Mouse (Mus musculus): Measurements from ENCODE around the gene Veph1. TPM values are rescaled to one million over a fixed set of nuclear protein-coding genes. Genes with fewer than 3 reads are reported as not detected.

Veph1 gene
- polyA plus RNA-seq (2016; fragmentation: Nextera tagmentation; extraction: Ambion mirVana) = 5.8 and 6.4 TPM in 2 replicates

- Histone ChIP-seq H3K4me1 (peaks cover 14% of the 10 kb centered on the region), H3K9ac (no peak within 1 kb of the TSS), H3K4me2 (replicated peaks) (peak within 1 kb of the TSS; percentile 37), H3K4me3 (no peak within 1 kb of the TSS), H3K27me3 (replicated peaks) (no peaks in the 10 kb centered on the region), H3K27ac (0 out of 2 replicates have a peak within 1 kb of the TSS, but pooled peaks have one; percentile 27), H3K9me3 (no peaks in the 10 kb centered on the region), H3K36me3 (no peaks in the 10 kb centered on the region)
- WGBS = 22% methylated on average over 11 of the region's 11 CpGs
- peak; percentile 71 for ATAC-seq (ENCODE audit: low FRiP score, low read depth)
These were observed at the start of gene Veph1 for GRCm38 (mm10) chr3:66296545-66296944. Veph1 (minus strand) TSS chr3:66296837.

DNA sequence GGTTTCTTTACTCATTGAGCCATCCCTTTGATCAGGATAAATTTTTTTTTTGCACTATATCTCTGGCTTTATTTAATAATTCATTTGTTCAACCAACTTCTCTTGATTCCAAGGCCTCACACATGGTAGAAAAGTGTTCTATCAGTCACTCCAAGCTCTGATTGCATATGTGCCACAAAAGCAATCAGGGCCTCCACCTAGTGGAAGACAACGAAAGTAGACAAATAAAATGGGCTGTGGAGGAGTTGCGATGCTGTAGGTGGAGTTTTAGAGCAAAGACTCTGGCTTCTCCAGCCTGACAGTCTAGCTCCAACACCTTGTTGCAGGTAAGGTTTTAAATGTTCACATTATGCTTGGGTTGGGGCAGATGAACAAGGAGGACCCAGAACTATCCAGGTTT, 44.1 kb upstream of the Veph1 start:
- Histone ChIP-seq H3K9me3 (no peaks in the 10 kb centered on the region), H3K27ac (no peak overlapping the region), H3K36me3 (no peaks in the 10 kb centered on the region), H3K9ac (no peak overlapping the region), H3K4me3 (no peak overlapping the region), H3K27me3 (replicated peaks) (no peaks in the 10 kb centered on the region), H3K4me1 (no peaks in the 10 kb centered on the region), H3K4me2 (replicated peaks) (no peak overlapping the region)
- no peak for ATAC-seq (ENCODE audit: low FRiP score, low read depth)
- WGBS = 79% methylated on average over 2 of the region's 2 CpGs

- Histone ChIP-seq H3K4me3 (no peak overlapping the region), H3K9me3 (no peaks in the 10 kb centered on the region), H3K4me2 (replicated peaks) (no peak overlapping the region), H3K9ac (no peak overlapping the region), H3K27ac (no peak overlapping the region), H3K4me1 (no peaks in the 10 kb centered on the region), H3K27me3 (replicated peaks) (no peaks in the 10 kb centered on the region), H3K36me3 (no peaks in the 10 kb centered on the region)
- ATAC-seq (ENCODE audit: low FRiP score, low read depth) = no peak
- 86% methylated on average over 9 of the region's 9 CpGs for WGBS
These were observed 35.7 kb upstream of the Veph1 start for GRCm38 (mm10) chr3:66332401-66332729.

- H3K4me1 ChIP-seq = no peaks in the 10 kb centered on the region
- no peak overlapping the region for H3K4me2 ChIP-seq (replicated peaks)
- H3K9me3 ChIP-seq = no peaks in the 10 kb centered on the region
- H3K27ac ChIP-seq = no peak overlapping the region
- no peaks in the 10 kb centered on the region for H3K36me3 ChIP-seq
- H3K9ac ChIP-seq = no peak overlapping the region
- peak; percentile 78; the same call in 1 of the 2 replicates for ATAC-seq (ENCODE audit: low FRiP score, low read depth)
- no peak overlapping the region for H3K4me3 ChIP-seq
- no peaks in the 10 kb centered on the region for H3K27me3 ChIP-seq (replicated peaks)
- WGBS = 55% methylated on average over 12 of the region's 12 CpGs
These were observed 35.2 kb upstream of the Veph1 start for GRCm38 (mm10) chr3:66331592-66332400.

DNA sequence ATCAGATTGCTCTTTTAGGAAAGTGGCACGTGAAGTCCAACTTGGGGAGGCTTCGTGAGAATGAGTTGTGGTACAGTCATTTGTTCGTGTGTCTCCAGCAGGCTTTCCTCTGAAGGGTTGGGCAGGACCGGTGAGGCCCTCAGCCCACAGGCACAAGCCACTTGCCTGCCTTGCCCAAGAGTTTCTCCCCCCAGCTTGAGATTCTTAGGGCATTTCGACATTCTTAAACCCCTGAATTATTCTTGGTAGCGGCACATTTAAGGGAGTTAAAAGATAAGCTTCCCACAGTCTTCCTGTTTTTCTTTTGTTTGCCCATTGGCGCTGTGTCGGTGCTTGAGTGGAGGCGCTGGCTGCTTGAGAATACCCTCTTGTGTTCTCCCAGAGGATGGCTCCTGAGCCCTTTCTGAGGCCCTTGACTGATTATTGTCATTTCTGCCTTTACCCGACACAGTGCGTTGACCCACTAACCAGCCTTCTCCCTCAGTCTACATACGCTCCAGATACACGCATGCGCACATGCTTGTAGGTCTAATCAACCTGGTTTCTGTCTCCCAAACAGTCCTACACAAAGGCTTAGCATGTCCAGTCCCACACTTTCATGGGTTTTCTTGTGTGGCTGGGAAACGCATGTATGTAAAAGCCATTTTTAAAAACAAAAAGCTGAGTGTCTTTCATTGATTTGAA, 34.4 kb upstream of the Veph1 start:
- no peaks in the 10 kb centered on the region for H3K27me3 ChIP-seq (replicated peaks)
- peaks cover 4% of the 10 kb centered on the region; the same call in 1 of the 2 replicates for H3K4me1 ChIP-seq
- no peak for ATAC-seq (ENCODE audit: low FRiP score, low read depth)
- H3K4me2 ChIP-seq (replicated peaks) = no peak overlapping the region
- H3K27ac ChIP-seq = no peak overlapping the region
- no peak overlapping the region for H3K9ac ChIP-seq
- H3K36me3 ChIP-seq = no peaks in the 10 kb centered on the region
- 87% methylated on average over 15 of the region's 15 CpGs for WGBS
- H3K4me3 ChIP-seq = no peak overlapping the region
- no peaks in the 10 kb centered on the region for H3K9me3 ChIP-seq

DNA sequence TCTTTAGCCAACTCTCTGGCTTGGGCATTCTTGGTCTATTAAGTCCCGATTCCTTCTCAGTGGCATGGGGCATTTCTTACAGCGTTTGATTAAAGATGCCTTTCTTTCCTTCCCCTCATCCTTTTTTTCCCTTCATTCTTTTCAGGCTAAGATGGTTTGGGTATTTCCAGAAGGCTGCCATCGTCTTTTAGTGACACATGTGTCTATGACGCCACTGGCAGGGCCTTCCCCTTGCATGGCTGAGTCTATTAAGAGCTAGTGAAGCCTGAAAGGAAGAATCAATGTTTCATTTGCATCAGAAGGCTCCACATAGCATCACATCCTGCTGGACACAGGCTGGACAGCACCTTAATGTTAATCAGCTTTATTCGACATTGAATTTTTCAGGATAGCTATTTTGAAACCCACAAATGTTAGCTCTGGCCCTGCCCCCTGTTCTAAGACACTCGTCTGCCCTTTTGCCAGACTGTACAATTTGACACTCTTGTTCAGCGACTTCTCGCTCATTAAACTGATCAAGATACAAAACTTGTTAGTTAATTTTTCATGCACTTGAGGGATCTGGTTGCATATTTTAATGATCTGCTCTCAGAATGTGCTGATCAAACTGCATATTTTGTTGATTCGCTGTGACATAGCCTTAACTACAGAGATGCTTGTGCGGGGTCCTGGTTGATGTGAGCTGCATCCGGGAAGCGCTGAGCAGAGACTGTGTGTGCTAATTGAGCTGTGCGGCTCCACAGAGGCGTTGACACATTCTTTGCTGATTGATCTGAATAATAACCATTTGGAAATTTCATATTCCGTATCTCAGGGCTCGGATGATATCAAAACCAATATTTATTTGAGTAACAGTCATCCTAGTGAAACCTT, 29.6 kb upstream of the Veph1 start:
- no peaks in the 10 kb centered on the region for H3K27me3 ChIP-seq (replicated peaks)
- peak overlapping the region; percentile 39; the same call in 1 of the 2 replicates for H3K27ac ChIP-seq
- 0 out of 2 replicates have a peak overlapping the region, but pooled peaks have one; percentile 12 for H3K4me2 ChIP-seq (replicated peaks)
- ATAC-seq (ENCODE audit: low FRiP score, low read depth) = peak; percentile 92
- no peak overlapping the region for H3K9ac ChIP-seq
- no peaks in the 10 kb centered on the region for H3K36me3 ChIP-seq
- WGBS = 49% methylated on average over 16 of the region's 16 CpGs
- no peak overlapping the region for H3K4me3 ChIP-seq
- H3K9me3 ChIP-seq = no peaks in the 10 kb centered on the region
- H3K4me1 ChIP-seq = peaks cover 9% of the 10 kb centered on the region; the same call in 1 of the 2 replicates

GRCm38 (mm10) chr3:66325486-66325951, 28.9 kb upstream of the Veph1 start:
- Histone ChIP-seq H3K9me3 (no peaks in the 10 kb centered on the region), H3K9ac (no peak overlapping the region), H3K27ac (peak overlapping the region; percentile 39; the same call in 1 of the 2 replicates), H3K4me1 (peaks cover 9% of the 10 kb centered on the region; the same call in 1 of the 2 replicates), H3K4me2 (replicated peaks) (no peak overlapping the region), H3K36me3 (no peaks in the 10 kb centered on the region), H3K4me3 (no peak overlapping the region), H3K27me3 (replicated peaks) (no peaks in the 10 kb centered on the region)
- ATAC-seq (ENCODE audit: low FRiP score, low read depth) = peak; percentile 97
- WGBS = 31% methylated on average over 5 of the region's 5 CpGs

DNA sequence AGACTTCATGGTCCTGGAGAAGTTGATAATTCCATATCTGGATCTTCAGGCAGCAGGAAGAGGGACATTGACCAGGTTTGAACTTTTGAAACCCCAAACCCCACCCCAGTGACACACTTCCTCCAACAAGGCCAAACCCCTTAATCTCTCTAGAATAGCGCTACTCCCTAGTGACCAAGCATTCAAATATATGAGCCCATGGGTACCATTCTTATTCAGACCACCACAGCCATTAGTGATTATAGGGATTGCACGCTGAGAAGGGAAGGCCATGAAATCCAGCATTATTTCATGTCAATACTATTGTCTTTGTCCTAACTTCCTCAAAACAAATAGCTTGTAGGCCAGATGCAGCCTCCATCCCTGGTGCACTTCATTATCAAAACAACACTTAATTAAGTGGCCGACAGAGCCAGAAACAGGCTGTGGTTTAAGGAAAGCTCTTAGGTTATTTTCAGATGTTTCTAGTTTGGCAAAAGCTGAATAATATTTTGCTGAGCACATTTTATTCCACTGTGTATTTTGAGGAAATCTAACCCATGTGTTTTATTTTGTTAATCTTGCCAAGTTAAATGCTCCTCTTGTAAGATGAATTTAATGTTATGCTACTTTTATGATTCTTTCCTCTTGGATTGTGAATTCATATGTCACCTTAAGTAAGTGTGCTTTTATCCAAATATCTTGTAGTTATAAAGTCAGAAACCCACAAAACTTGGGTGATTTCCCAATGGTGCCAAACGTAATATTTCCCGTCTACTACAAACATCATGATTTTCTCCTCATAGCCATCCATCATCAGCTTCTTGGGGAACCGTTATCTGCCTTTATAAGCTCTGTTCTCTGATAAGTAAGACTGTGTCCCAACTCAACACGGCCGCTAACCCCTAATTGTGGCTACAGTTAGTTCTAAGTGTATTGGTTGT, 18.4 kb upstream of the Veph1 start:
- Histone ChIP-seq H3K4me3 (no peak overlapping the region), H3K4me1 (no peaks in the 10 kb centered on the region), H3K27me3 (replicated peaks) (no peaks in the 10 kb centered on the region), H3K36me3 (no peaks in the 10 kb centered on the region), H3K4me2 (replicated peaks) (no peak overlapping the region), H3K9me3 (no peaks in the 10 kb centered on the region), H3K27ac (no peak overlapping the region), H3K9ac (no peak overlapping the region)
- ATAC-seq (ENCODE audit: low FRiP score, low read depth) = peak; percentile 76
- 63% methylated on average over 8 of the region's 8 CpGs for WGBS

DNA sequence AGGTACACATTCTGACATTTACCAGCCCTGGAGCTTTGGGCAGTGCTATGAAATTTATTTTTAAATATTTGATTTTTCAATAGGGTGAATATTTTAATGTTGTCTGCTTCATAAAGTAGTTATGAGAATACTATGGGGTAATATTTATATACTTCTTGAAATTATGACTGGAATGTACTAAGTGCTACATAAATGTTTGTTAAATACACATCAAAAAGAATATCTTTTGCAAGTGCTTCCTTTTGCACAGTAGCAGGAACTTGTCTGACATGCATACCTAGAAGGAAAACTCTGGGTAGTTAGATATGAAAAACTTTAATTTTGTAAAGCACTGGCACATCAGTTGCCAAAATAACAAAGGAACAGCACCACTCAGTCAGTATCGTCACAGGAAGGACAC, 13.9 kb upstream of the Veph1 start:
- no peaks in the 10 kb centered on the region for H3K36me3 ChIP-seq
- no peaks in the 10 kb centered on the region for H3K9me3 ChIP-seq
- no peak for ATAC-seq (ENCODE audit: low FRiP score, low read depth)
- no peaks in the 10 kb centered on the region for H3K4me1 ChIP-seq
- no peaks in the 10 kb centered on the region for H3K27me3 ChIP-seq (replicated peaks)
- WGBS = 95% methylated on average over 1 of the region's 1 CpGs
- no peak overlapping the region for H3K27ac ChIP-seq
- H3K9ac ChIP-seq = no peak overlapping the region
- H3K4me3 ChIP-seq = no peak overlapping the region
- H3K4me2 ChIP-seq (replicated peaks) = no peak overlapping the region

- H3K4me1 ChIP-seq = no peaks in the 10 kb centered on the region
- no peak overlapping the region for H3K9ac ChIP-seq
- H3K27me3 ChIP-seq (replicated peaks) = no peaks in the 10 kb centered on the region
- WGBS = 98% methylated on average over 1 of the region's 1 CpGs
- H3K27ac ChIP-seq = no peak overlapping the region
- H3K9me3 ChIP-seq = no peaks in the 10 kb centered on the region
- ATAC-seq (ENCODE audit: low FRiP score, low read depth) = no peak
- no peak overlapping the region for H3K4me3 ChIP-seq
- no peaks in the 10 kb centered on the region for H3K36me3 ChIP-seq
- H3K4me2 ChIP-seq (replicated peaks) = no peak overlapping the region
These were observed 12.9 kb upstream of the Veph1 start for GRCm38 (mm10) chr3:66309531-66309930.

- no peaks in the 10 kb centered on the region for H3K27me3 ChIP-seq (replicated peaks)
- H3K4me2 ChIP-seq (replicated peaks) = no peak overlapping the region
- H3K4me3 ChIP-seq = no peak overlapping the region
- H3K9me3 ChIP-seq = no peaks in the 10 kb centered on the region; the same call in 1 of the 2 replicates
- no peak overlapping the region for H3K9ac ChIP-seq
- 0 out of 2 replicates have a peak, but pooled peaks have one; percentile 52 for ATAC-seq (ENCODE audit: low FRiP score, low read depth)
- 39% methylated on average over 9 of the region's 9 CpGs for WGBS
- H3K4me1 ChIP-seq = peaks cover 14% of the 10 kb centered on the region
- H3K36me3 ChIP-seq = no peaks in the 10 kb centered on the region
- no peak overlapping the region for H3K27ac ChIP-seq
These were observed 1.4 kb downstream of the Veph1 start for GRCm38 (mm10) chr3:66295236-66295635.

All from neural tube, embryonic 12.5 days (tissue).